Comparison of ENCODE assay signal across 18 mouse cellular contexts in the genomic region with DNA sequence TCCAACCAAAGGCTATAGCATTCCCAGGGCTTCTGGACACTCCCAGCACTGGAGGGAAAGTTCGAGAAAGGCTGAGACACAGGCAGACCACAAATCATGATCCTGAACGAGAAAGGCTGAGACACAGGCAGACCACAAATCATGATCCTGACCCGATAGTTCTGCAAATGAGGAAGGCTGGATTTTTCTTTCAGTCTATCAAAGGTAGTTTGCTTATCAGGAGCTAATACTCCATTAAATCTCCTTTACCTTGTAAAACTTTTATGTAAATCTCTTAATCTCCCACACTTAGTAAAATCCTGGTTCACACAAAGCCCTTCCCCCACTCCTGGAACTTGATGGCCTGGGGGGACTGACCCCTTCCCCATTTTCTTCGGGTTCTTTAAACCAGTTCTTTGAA.
"Had no signal": no experiment of that assay in that cellular context is flagged by ENCODE, and none has a peak within 500 bp of the region (broad histone marks: within the 10 kb centered on the region; RNA-seq: fewer than 3 reads in every experiment).

No protein-coding gene starts in this region.

- H3K9me3 ChIP-seq: midbrain, embryonic 12.5 days; neural tube, embryonic 13.5 days; neural tube, embryonic 15.5 days had no signal

- H3K27ac ChIP-seq: midbrain, embryonic 12.5 days; neural tube, embryonic 13.5 days; neural tube, embryonic 15.5 days had no signal

- H3K36me3 ChIP-seq: midbrain, embryonic 12.5 days had no signal

- H3K27me3 ChIP-seq: midbrain, embryonic 12.5 days; neural tube, embryonic 13.5 days; neural tube, embryonic 15.5 days had no signal

- ATAC-seq: midbrain, embryonic 16.5 days had no signal

- H3K4me1 ChIP-seq: midbrain, embryonic 12.5 days; neural tube, embryonic 13.5 days; neural tube, embryonic 15.5 days had no signal

- H3K9ac ChIP-seq: lung, embryonic 14.5 days; midbrain, embryonic 12.5 days; neural tube, embryonic 13.5 days; neural tube, embryonic 15.5 days had no signal

- H3K4me3 ChIP-seq: midbrain, embryonic 12.5 days; myocyte; neural tube, embryonic 13.5 days; neural tube, embryonic 15.5 days had no signal

- DNase-seq: lung, adult 18-20 months; lung, embryonic 14.5 days; lung, postnatal 10 days; lung, postnatal 4 days; midbrain, embryonic 14.5 days; retina, postnatal 1 day; right cerebral cortex, adult 18-20 months; right cerebral cortex, postnatal 25 days; right cerebral cortex, postnatal 4 days; spleen, adult 18-20 months; thymus, adult 18-20 months; thymus, postnatal 14 days; thymus, postnatal 36 days had no signal

- H3K4me2 ChIP-seq: lung, embryonic 14.5 days; midbrain, embryonic 12.5 days; neural tube, embryonic 13.5 days; neural tube, embryonic 15.5 days had no signal
